Mouse (Mus musculus): ENCODE results near the gene Zfp592. TPM values are rescaled to one million over a fixed set of nuclear protein-coding genes. Genes with fewer than 3 reads are reported as not detected.
A peak's percentile ranks its signal among the peaks of the same experiment; 100 is the strongest.
"Not testable (repeated sequence)": the region's sequence is repeated elsewhere in the genome, so short reads cannot be mapped to it uniquely, and the experiment has no call there.

Zfp592 gene
- polyA plus RNA-seq, 1 experiment from 2014 or later = 4.2 TPM

GRCm38 (mm10) chr7:80959003-80959402 is 34.5 kb upstream of the Zfp592 start:
- TF ChIP-seq CTCF (IDR thresholded peaks at IDR 0.05; ENCODE audit: low read depth) = no peak
- Histone ChIP-seq H3K36me3 (ENCODE audit: control insufficient read depth, insufficient read depth) (no peaks in the 10 kb centered on the region), H3K27ac (ENCODE audit: low read depth, low read length) (no peak overlapping the region), H3K27me3 (replicated peaks; ENCODE audit: control insufficient read depth, insufficient read depth, low read length) (no peaks in the 10 kb centered on the region), H3K9me3 (ENCODE audit: control insufficient read depth) (no peaks in the 10 kb centered on the region), H3K4me1 (replicated peaks; ENCODE audit: control insufficient read depth, insufficient read depth, low read length) (no peaks in the 10 kb centered on the region), H3K4me2 (replicated peaks; ENCODE audit: low read depth) (no peak overlapping the region), H3K9ac (ENCODE audit: low read depth, low read length) (no peak overlapping the region), H3K4me3 (ENCODE audit: low read depth, low read length) (no peak overlapping the region)
- no peak for ATAC-seq
- WGBS = 85% methylated on average over 3 of the region's 3 CpGs

GRCm38 (mm10) chr7:80962799-80963198 is 30.7 kb upstream of the Zfp592 start:
- no peak for TF ChIP-seq CTCF (IDR thresholded peaks at IDR 0.05; ENCODE audit: low read depth)
- Histone ChIP-seq H3K4me2 (replicated peaks; ENCODE audit: low read depth) (no peak overlapping the region), H3K4me1 (replicated peaks; ENCODE audit: control insufficient read depth, insufficient read depth, low read length) (no peaks in the 10 kb centered on the region), H3K36me3 (ENCODE audit: control insufficient read depth, insufficient read depth) (no peaks in the 10 kb centered on the region), H3K4me3 (ENCODE audit: low read depth, low read length) (no peak overlapping the region), H3K27me3 (replicated peaks; ENCODE audit: control insufficient read depth, insufficient read depth, low read length) (no peaks in the 10 kb centered on the region), H3K9me3 (ENCODE audit: control insufficient read depth) (no peaks in the 10 kb centered on the region), H3K27ac (ENCODE audit: low read depth, low read length) (no peak overlapping the region), H3K9ac (ENCODE audit: low read depth, low read length) (no peak overlapping the region)
- ATAC-seq = no peak
- 75% methylated on average over 6 of the region's 6 CpGs for WGBS

GRCm38 (mm10) chr7:80970913-80971312 is 22.6 kb upstream of the Zfp592 start:
- H3K36me3 ChIP-seq (ENCODE audit: control insufficient read depth, insufficient read depth) = no peaks in the 10 kb centered on the region
- H3K4me1 ChIP-seq (replicated peaks; ENCODE audit: control insufficient read depth, insufficient read depth, low read length) = no peaks in the 10 kb centered on the region
- H3K9ac ChIP-seq (ENCODE audit: low read depth, low read length) = no peak overlapping the region
- no peaks in the 10 kb centered on the region for H3K27me3 ChIP-seq (replicated peaks; ENCODE audit: control insufficient read depth, insufficient read depth, low read length)
- no peak for TF ChIP-seq CTCF (IDR thresholded peaks at IDR 0.05; ENCODE audit: low read depth)
- 33% methylated on average over 3 of the region's 3 CpGs for WGBS
- ATAC-seq = peak; percentile 85
- peak overlapping the region; percentile 1; the same call in 1 of the 2 replicates for H3K4me2 ChIP-seq (replicated peaks; ENCODE audit: low read depth)
- no peaks in the 10 kb centered on the region for H3K9me3 ChIP-seq (ENCODE audit: control insufficient read depth)
- no peak overlapping the region for H3K4me3 ChIP-seq (ENCODE audit: low read depth, low read length)
- no peak overlapping the region for H3K27ac ChIP-seq (ENCODE audit: low read depth, low read length)

- no peak overlapping the region for H3K4me3 ChIP-seq (ENCODE audit: low read depth, low read length)
- TF ChIP-seq CTCF (IDR thresholded peaks at IDR 0.05; ENCODE audit: low read depth) = no peak
- H3K4me1 ChIP-seq (replicated peaks; ENCODE audit: control insufficient read depth, insufficient read depth, low read length) = no peaks in the 10 kb centered on the region
- no peak overlapping the region for H3K27ac ChIP-seq (ENCODE audit: low read depth, low read length)
- no peaks in the 10 kb centered on the region for H3K36me3 ChIP-seq (ENCODE audit: control insufficient read depth, insufficient read depth)
- H3K27me3 ChIP-seq (replicated peaks; ENCODE audit: control insufficient read depth, insufficient read depth, low read length) = no peaks in the 10 kb centered on the region
- no peak overlapping the region for H3K9ac ChIP-seq (ENCODE audit: low read depth, low read length)
- H3K4me2 ChIP-seq (replicated peaks; ENCODE audit: low read depth) = no peak overlapping the region
- H3K9me3 ChIP-seq (ENCODE audit: control insufficient read depth) = no peaks in the 10 kb centered on the region
- 81% methylated on average over 2 of the region's 2 CpGs for WGBS
- ATAC-seq = peak; percentile 63
Observed at GRCm38 (mm10) chr7:80971419-80971818, 22.1 kb upstream of the Zfp592 start.

GRCm38 (mm10) chr7:80972082-80972481 is 21.4 kb upstream of the Zfp592 start:
- Histone ChIP-seq H3K9me3 (ENCODE audit: control insufficient read depth) (no peaks in the 10 kb centered on the region), H3K9ac (ENCODE audit: low read depth, low read length) (no peak overlapping the region), H3K4me2 (replicated peaks; ENCODE audit: low read depth) (no peak overlapping the region), H3K27me3 (replicated peaks; ENCODE audit: control insufficient read depth, insufficient read depth, low read length) (no peaks in the 10 kb centered on the region), H3K4me3 (ENCODE audit: low read depth, low read length) (no peak overlapping the region), H3K27ac (ENCODE audit: low read depth, low read length) (no peak overlapping the region), H3K36me3 (ENCODE audit: control insufficient read depth, insufficient read depth) (no peaks in the 10 kb centered on the region), H3K4me1 (replicated peaks; ENCODE audit: control insufficient read depth, insufficient read depth, low read length) (no peaks in the 10 kb centered on the region)
- no peak for ATAC-seq
- WGBS = 93% methylated on average over 5 of the region's 5 CpGs
- no peak for TF ChIP-seq CTCF (IDR thresholded peaks at IDR 0.05; ENCODE audit: low read depth)

GRCm38 (mm10) chr7:80972920-80973637 is 20.4 kb upstream of the Zfp592 start:
- not testable (repeated sequence) for H3K9me3 ChIP-seq (ENCODE audit: control insufficient read depth); H3K36me3 ChIP-seq (ENCODE audit: control insufficient read depth, insufficient read depth); H3K4me1 ChIP-seq (replicated peaks; ENCODE audit: control insufficient read depth, insufficient read depth, low read length); H3K9ac ChIP-seq (ENCODE audit: low read depth, low read length); H3K4me2 ChIP-seq (replicated peaks; ENCODE audit: low read depth); H3K4me3 ChIP-seq (ENCODE audit: low read depth, low read length); H3K27me3 ChIP-seq (replicated peaks; ENCODE audit: control insufficient read depth, insufficient read depth, low read length); H3K27ac ChIP-seq (ENCODE audit: low read depth, low read length)
- ATAC-seq = 0 out of 2 replicates have a peak, but pooled peaks have one; percentile 5
- 33% methylated on average over 4 of the region's 4 CpGs for WGBS

- 21% methylated on average over 3 of the region's 3 CpGs for WGBS
- not testable (repeated sequence) for ATAC-seq
Observed at GRCm38 (mm10) chr7:80973638-80974015, 19.9 kb upstream of the Zfp592 start.

More at GRCm38 (mm10) chr7:80973638-80974015, 19.9 kb upstream of the Zfp592 start:
- H3K36me3 ChIP-seq (ENCODE audit: control insufficient read depth, insufficient read depth); H3K27me3 ChIP-seq (replicated peaks; ENCODE audit: control insufficient read depth, insufficient read depth, low read length); H3K4me2 ChIP-seq (replicated peaks; ENCODE audit: low read depth); H3K4me1 ChIP-seq (replicated peaks; ENCODE audit: control insufficient read depth, insufficient read depth, low read length); H3K4me3 ChIP-seq (ENCODE audit: low read depth, low read length); H3K27ac ChIP-seq (ENCODE audit: low read depth, low read length); H3K9me3 ChIP-seq (ENCODE audit: control insufficient read depth); H3K9ac ChIP-seq (ENCODE audit: low read depth, low read length): not testable (repeated sequence)

Measured in intestine, postnatal 0 days (tissue).